Mouse (Mus musculus) heart, embryonic 13.5 days (tissue): ENCODE measurements around the gene Taf6. TPM values are rescaled to one million over a fixed set of nuclear protein-coding genes. Genes with fewer than 3 reads are reported as not detected.

ENCODE experiments used
- ATAC-seq: fragments of 200-750 bp; cut with Nextera tagmentation; 2 replicates; pipeline ENCODE4 v1.8.0; 2017; ENCODE audit warnings: moderate TSS enrichment; ENCODE audit not compliant: insufficient number of reproducible peaks, low FRiP score, low TSS enrichment; ENCODE audit errors: extremely low read depth
- H3K27ac ChIP-seq: fragments of 300-500 bp; sonication (generic); replicated peaks from 2 replicates; pipeline ENCODE4 v1.5.1; 2015; ENCODE audit warnings: moderate library complexity, mild to moderate bottlenecking, inconsistent platforms
- H3K27me3 ChIP-seq: fragments of 300-500 bp; sonication (generic); replicated peaks from 2 replicates; pipeline ENCODE4 v1.6.1; 2015; ENCODE audit warnings: mild to moderate bottlenecking, inconsistent platforms
- H3K36me3 ChIP-seq: fragments of 300-500 bp; sonication (generic); 2 replicates; pipeline ENCODE4 v1.6.1; 2015; ENCODE audit warnings: mild to moderate bottlenecking, inconsistent platforms
- H3K4me1 ChIP-seq: fragments of 300-500 bp; sonication (generic); 2 replicates; pipeline ENCODE4 v1.6.1; 2015; ENCODE audit warnings: inconsistent platforms
- H3K4me2 ChIP-seq: fragments of 300-500 bp; sonication (generic); 2 replicates; pipeline ENCODE4 v1.6.1; 2015; ENCODE audit warnings: inconsistent platforms, mild to moderate bottlenecking, moderate library complexity
- H3K4me3 ChIP-seq: fragments of 300-500 bp; sonication (generic); 2 replicates; pipeline ENCODE4 v1.5.1; 2015; ENCODE audit warnings: moderate library complexity, mild to moderate bottlenecking, inconsistent platforms
- H3K9ac ChIP-seq: fragments of 300-500 bp; sonication (generic); 2 replicates; pipeline ENCODE4 v1.6.1; 2015; ENCODE audit warnings: inconsistent platforms, mild to moderate bottlenecking, moderate library complexity
- H3K9me3 ChIP-seq: fragments of 300-500 bp; sonication (generic); 2 replicates; pipeline ENCODE4 v1.6.1; 2016; ENCODE audit warnings: inconsistent platforms
- WGBS: fragments of 180-500 bp; shearing (Covaris S2); methylation state at CpG from one replicate; pipeline ENCODE4 v1.1.7; 2015; ENCODE audit warnings: mixed read lengths; 5-methylcytosine and 5-hydroxymethylcytosine counted together
- polyA plus RNA-seq: library from polyadenylated mRNA; unstranded; fragments of >200 nt; fragmentation: Nextera tagmentation; extraction: Ambion mirVana; gene quantifications from 2 replicates; pipeline ENCODE4 v1.2.1, GENCODE M21; 2015

Gene Taf6
- polyA plus RNA-seq, 1 experiment from 2014 or later = 62.8 TPM

- Histone ChIP-seq H3K9ac (peak overlapping the region; percentile 88), H3K27ac (peak overlapping the region; percentile 95), H3K36me3 (peaks cover 68% of the 10 kb centered on the region), H3K9me3 (no peaks in the 10 kb centered on the region), H3K27me3 (no peaks in the 10 kb centered on the region), H3K4me1 (peaks cover 27% of the 10 kb centered on the region), H3K4me3 (peak overlapping the region; percentile 73), H3K4me2 (peak overlapping the region; percentile 90)
- WGBS = under 1% methylated on average over 47 of the region's 47 CpGs
- ATAC-seq = peak; percentile 79
These were observed 16.2 kb downstream of the Taf6 start for GRCm38 (mm10) chr5:138170936-138171561.

GRCm38 (mm10) chr5:138165594-138165993, 21.7 kb downstream of the Taf6 start:
- peaks cover 78% of the 10 kb centered on the region for H3K36me3 ChIP-seq
- 73% methylated on average over 8 of the region's 8 CpGs for WGBS
- H3K9ac ChIP-seq = no peak overlapping the region
- no peak overlapping the region for H3K27ac ChIP-seq
- H3K4me3 ChIP-seq = no peak overlapping the region
- no peak for ATAC-seq
- no peaks in the 10 kb centered on the region for H3K27me3 ChIP-seq
- H3K4me1 ChIP-seq = peaks cover 29% of the 10 kb centered on the region
- H3K9me3 ChIP-seq = no peaks in the 10 kb centered on the region
- no peak overlapping the region for H3K4me2 ChIP-seq

- Histone ChIP-seq H3K36me3 (peaks cover 66% of the 10 kb centered on the region), H3K9me3 (no peaks in the 10 kb centered on the region)
These were observed 23.6 kb downstream of the Taf6 start for GRCm38 (mm10) chr5:138163610-138164009.

GRCm38 (mm10) chr5:138163046-138163445, 24.2 kb downstream of the Taf6 start:
- Histone ChIP-seq H3K4me2 (no peak overlapping the region), H3K4me1 (peaks cover 21% of the 10 kb centered on the region)

More at GRCm38 (mm10) chr5:138163610-138164009, 23.6 kb downstream of the Taf6 start:
- ATAC-seq = no peak
- Histone ChIP-seq H3K27ac (no peak overlapping the region), H3K27me3 (no peaks in the 10 kb centered on the region), H3K4me3 (no peak overlapping the region), H3K4me1 (peaks cover 21% of the 10 kb centered on the region), H3K4me2 (no peak overlapping the region), H3K9ac (no peak overlapping the region)
- 75% methylated on average over 10 of the region's 10 CpGs for WGBS

GRCm38 (mm10) chr5:138160842-138161665, 26.2 kb downstream of the Taf6 start, which contains the start of gene Cops6:
Gene Cops6 (plus strand): TSS chr5:138161071.
- WGBS = 1% methylated on average over 42 of the region's 42 CpGs
- H3K4me1 ChIP-seq = peaks cover 21% of the 10 kb centered on the region
- H3K27me3 ChIP-seq = no peaks in the 10 kb centered on the region
- H3K4me2 ChIP-seq = peak within 1 kb of the TSS; percentile 87
- peak within 1 kb of the TSS; percentile 95 for H3K9ac ChIP-seq
- peak within 1 kb of the TSS; percentile 89 for H3K4me3 ChIP-seq
- ATAC-seq = peak; percentile 87
- H3K27ac ChIP-seq = peak within 1 kb of the TSS; percentile 79
- H3K36me3 ChIP-seq = peaks cover 40% of the 10 kb centered on the region
- no peaks in the 10 kb centered on the region for H3K9me3 ChIP-seq

More at GRCm38 (mm10) chr5:138163046-138163445, 24.2 kb downstream of the Taf6 start:
- H3K4me3 ChIP-seq = no peak overlapping the region
- 67% methylated on average over 6 of the region's 6 CpGs for WGBS
- no peak overlapping the region for H3K9ac ChIP-seq
- H3K27ac ChIP-seq = no peak overlapping the region
- H3K36me3 ChIP-seq = peaks cover 60% of the 10 kb centered on the region
- H3K27me3 ChIP-seq = no peaks in the 10 kb centered on the region
- no peak for ATAC-seq
- H3K9me3 ChIP-seq = no peaks in the 10 kb centered on the region

- Histone ChIP-seq H3K4me2 (peak overlapping the region; percentile 87), H3K4me3 (peak overlapping the region; percentile 89), H3K9me3 (no peaks in the 10 kb centered on the region), H3K27ac (peak overlapping the region; percentile 65), H3K9ac (peak overlapping the region; percentile 95), H3K36me3 (peaks cover 32% of the 10 kb centered on the region), H3K4me1 (peaks cover 23% of the 10 kb centered on the region), H3K27me3 (no peaks in the 10 kb centered on the region)
- ATAC-seq = no peak
- 61% methylated on average over 7 of the region's 7 CpGs for WGBS
These were observed 27.0 kb downstream of the Taf6 start for GRCm38 (mm10) chr5:138160224-138160762.

GRCm38 (mm10) chr5:138155443-138155976, 31.7 kb downstream of the Taf6 start, which contains the start of gene Zfp113:
Gene Zfp113 (minus strand): TSS chr5:138155744.
- peak; percentile 84 for ATAC-seq
- peak within 1 kb of the TSS; percentile 92 for H3K27ac ChIP-seq
- H3K36me3 ChIP-seq = peaks cover 27% of the 10 kb centered on the region
- H3K4me3 ChIP-seq = peak within 1 kb of the TSS; percentile 80
- H3K4me2 ChIP-seq = peak within 1 kb of the TSS; percentile 87
- H3K9ac ChIP-seq = peak within 1 kb of the TSS; percentile 90
- under 1% methylated on average over 31 of the region's 31 CpGs for WGBS
- no peaks in the 10 kb centered on the region for H3K9me3 ChIP-seq
- no peaks in the 10 kb centered on the region for H3K27me3 ChIP-seq
- peaks cover 14% of the 10 kb centered on the region for H3K4me1 ChIP-seq

GRCm38 (mm10) chr5:138154390-138154789, 32.9 kb downstream of the Taf6 start:
- peak overlapping the region; percentile 87 for H3K4me2 ChIP-seq
- peaks cover 11% of the 10 kb centered on the region for H3K4me1 ChIP-seq
- 81% methylated on average over 3 of the region's 3 CpGs for WGBS
- H3K9me3 ChIP-seq = no peaks in the 10 kb centered on the region
- H3K27ac ChIP-seq = no peak overlapping the region
- H3K27me3 ChIP-seq = no peaks in the 10 kb centered on the region
- peak overlapping the region; percentile 80 for H3K4me3 ChIP-seq
- peak overlapping the region; percentile 90 for H3K9ac ChIP-seq
- peaks cover 32% of the 10 kb centered on the region for H3K36me3 ChIP-seq
- ATAC-seq = no peak

- WGBS = 55% methylated on average over 4 of the region's 4 CpGs
- Histone ChIP-seq H3K27ac (no peak overlapping the region), H3K27me3 (no peaks in the 10 kb centered on the region), H3K4me2 (no peak overlapping the region), H3K36me3 (peaks cover 42% of the 10 kb centered on the region), H3K4me3 (no peak overlapping the region), H3K9me3 (no peaks in the 10 kb centered on the region), H3K9ac (no peak overlapping the region), H3K4me1 (peaks cover 10% of the 10 kb centered on the region)
- no peak for ATAC-seq
These were observed 48.7 kb downstream of the Taf6 start for GRCm38 (mm10) chr5:138138585-138138984.

- WGBS = 55% methylated on average over 8 of the region's 8 CpGs
- H3K27me3 ChIP-seq = no peaks in the 10 kb centered on the region
- ATAC-seq = no peak
- no peak overlapping the region for H3K4me2 ChIP-seq
- H3K9ac ChIP-seq = no peak overlapping the region
- no peak overlapping the region for H3K27ac ChIP-seq
- H3K4me1 ChIP-seq = peaks cover 10% of the 10 kb centered on the region
- H3K36me3 ChIP-seq = peaks cover 42% of the 10 kb centered on the region
- no peak overlapping the region for H3K4me3 ChIP-seq
- H3K9me3 ChIP-seq = no peaks in the 10 kb centered on the region
These were observed 49.2 kb downstream of the Taf6 start for GRCm38 (mm10) chr5:138137935-138138549.

GRCm38 (mm10) chr5:138137257-138137656, 50.0 kb downstream of the Taf6 start:
- Histone ChIP-seq H3K36me3 (peaks cover 43% of the 10 kb centered on the region), H3K9me3 (no peaks in the 10 kb centered on the region), H3K9ac (no peak overlapping the region), H3K4me1 (peaks cover 10% of the 10 kb centered on the region), H3K27me3 (no peaks in the 10 kb centered on the region), H3K4me3 (no peak overlapping the region), H3K4me2 (no peak overlapping the region), H3K27ac (no peak overlapping the region)
- no peak for ATAC-seq
- 54% methylated on average over 4 of the region's 4 CpGs for WGBS
